Mouse (Mus musculus): ENCODE results near the gene Cped1.

GRCm38 (mm10) chr6:22103713-22104112, 118.0 kb downstream of the Cped1 start:
- TF ChIP-seq CTCF (IDR thresholded peaks at IDR 0.05; ENCODE audit: low read depth) (no peak), EP300 (optimal IDR thresholded peaks at IDR 0.05) (no peak)
